Mouse (Mus musculus): ENCODE results near the gene Naip2. TPM values are rescaled to one million over a fixed set of nuclear protein-coding genes. Genes with fewer than 3 reads are reported as not detected.
"Not testable (repeated sequence)": the region's sequence is repeated elsewhere in the genome, so short reads cannot be mapped to it uniquely, and the experiment has no call there.

Gene Naip2
- 0.69 and 0.81 TPM in 2 replicates for total RNA-seq (2014; rRNA removed; ENCODE audit: low replicate concordance)
- polyA plus RNA-seq (2015; fragmentation: Nextera tagmentation; extraction: Ambion mirVana): 0.12 and 0.14 TPM in 2 replicates

GRCm38 (mm10) chr13:100201659-100202333 lies at the start of gene Naip2:
TSS of gene Naip2 (minus strand) at chr13:100202092.
- H3K9me3 ChIP-seq (replicated peaks; ENCODE audit: control insufficient read depth, low read length); H3K9ac ChIP-seq (replicated peaks; ENCODE audit: low read depth, low read length); H3K27ac ChIP-seq (ENCODE audit: low read depth); DNase-seq (ENCODE audit: low spot score); H3K4me2 ChIP-seq (ENCODE audit: low read depth, low read length); ATAC-seq (ENCODE audit: insufficient read depth, low read depth); H3K4me3 ChIP-seq (ENCODE audit: low read depth, low read length); H3K27me3 ChIP-seq (ENCODE audit: control insufficient read depth, insufficient read depth, low read length); H3K36me3 ChIP-seq (replicated peaks; ENCODE audit: control insufficient read depth, insufficient read depth, low read length); H3K4me1 ChIP-seq (ENCODE audit: control insufficient read depth, insufficient read depth): not testable (repeated sequence)
- 43% methylated on average over 3 of the region's 3 CpGs for WGBS

DNA sequence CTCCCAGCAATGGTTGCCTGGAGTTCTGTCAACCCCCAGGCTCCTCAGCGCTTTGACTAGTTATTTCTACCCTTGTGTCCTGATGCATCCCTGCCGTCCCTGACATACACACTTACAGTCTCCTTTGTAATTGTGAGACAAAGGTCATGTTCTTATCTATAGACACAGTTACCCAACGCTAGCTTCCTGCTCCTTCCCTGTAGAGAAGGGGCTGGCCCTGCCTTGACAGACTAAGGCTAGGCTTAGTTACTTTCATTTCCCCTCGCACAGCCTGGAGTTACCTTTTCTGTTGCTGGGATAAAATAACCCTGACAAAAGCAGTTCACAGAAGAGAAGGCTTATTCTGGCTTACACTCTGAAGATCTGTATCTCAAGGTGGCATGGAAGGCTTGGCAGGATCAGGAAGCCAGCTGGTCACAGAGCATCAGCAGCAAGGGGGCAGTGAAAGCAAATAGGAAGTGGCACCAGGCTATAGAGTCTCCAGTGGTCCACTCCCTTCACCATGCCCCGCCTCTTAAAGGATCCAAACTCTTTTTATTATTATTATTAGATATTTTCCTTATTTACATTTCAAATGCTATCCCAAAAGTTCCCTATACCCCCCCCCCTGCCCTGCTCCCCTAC lies 45.1 kb upstream of the Naip2 start:
- H3K9ac ChIP-seq (replicated peaks; ENCODE audit: low read depth, low read length); H3K9me3 ChIP-seq (replicated peaks; ENCODE audit: control insufficient read depth, low read length); H3K36me3 ChIP-seq (replicated peaks; ENCODE audit: control insufficient read depth, insufficient read depth, low read length); ATAC-seq (ENCODE audit: insufficient read depth, low read depth); H3K4me3 ChIP-seq (ENCODE audit: low read depth, low read length); H3K4me2 ChIP-seq (ENCODE audit: low read depth, low read length); H3K4me1 ChIP-seq (ENCODE audit: control insufficient read depth, insufficient read depth); H3K27ac ChIP-seq (ENCODE audit: low read depth); DNase-seq (ENCODE audit: low spot score); H3K27me3 ChIP-seq (ENCODE audit: control insufficient read depth, insufficient read depth, low read length): not testable (repeated sequence)
- WGBS: 55% methylated on average over 5 of the region's 5 CpGs

DNA sequence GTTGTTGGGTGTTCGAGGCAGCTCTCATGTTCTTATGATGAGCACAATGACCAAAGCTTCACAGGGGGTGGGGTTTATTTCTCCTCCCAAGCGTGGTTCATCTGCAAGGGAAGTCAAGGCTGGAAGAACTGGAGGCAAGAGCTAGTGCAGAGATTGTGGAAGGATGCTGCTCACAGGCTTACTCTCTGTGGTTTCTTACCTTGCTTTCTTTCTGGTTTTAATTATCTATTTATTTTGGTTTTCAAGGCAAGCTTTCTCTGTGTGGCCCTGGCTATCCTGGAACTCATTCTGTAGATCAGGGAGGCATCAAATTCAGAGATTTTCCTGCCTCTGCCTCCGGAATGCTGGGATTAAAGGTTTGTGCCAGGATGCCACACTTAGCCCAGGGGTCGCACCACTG lies 44.3 kb upstream of the Naip2 start, which contains the start of gene Naip5:
TSS of gene Naip5 (minus strand) at position 101 of the 400 bp plus-strand sequence.
- H3K27ac ChIP-seq (ENCODE audit: low read depth); H3K4me1 ChIP-seq (ENCODE audit: control insufficient read depth, insufficient read depth); DNase-seq (ENCODE audit: low spot score); H3K27me3 ChIP-seq (ENCODE audit: control insufficient read depth, insufficient read depth, low read length); ATAC-seq (ENCODE audit: insufficient read depth, low read depth); H3K4me2 ChIP-seq (ENCODE audit: low read depth, low read length); H3K4me3 ChIP-seq (ENCODE audit: low read depth, low read length); H3K9me3 ChIP-seq (replicated peaks; ENCODE audit: control insufficient read depth, low read length); H3K9ac ChIP-seq (replicated peaks; ENCODE audit: low read depth, low read length); H3K36me3 ChIP-seq (replicated peaks; ENCODE audit: control insufficient read depth, insufficient read depth, low read length): not testable (repeated sequence)
- 70% methylated on average over 4 of the region's 4 CpGs for WGBS

DNA sequence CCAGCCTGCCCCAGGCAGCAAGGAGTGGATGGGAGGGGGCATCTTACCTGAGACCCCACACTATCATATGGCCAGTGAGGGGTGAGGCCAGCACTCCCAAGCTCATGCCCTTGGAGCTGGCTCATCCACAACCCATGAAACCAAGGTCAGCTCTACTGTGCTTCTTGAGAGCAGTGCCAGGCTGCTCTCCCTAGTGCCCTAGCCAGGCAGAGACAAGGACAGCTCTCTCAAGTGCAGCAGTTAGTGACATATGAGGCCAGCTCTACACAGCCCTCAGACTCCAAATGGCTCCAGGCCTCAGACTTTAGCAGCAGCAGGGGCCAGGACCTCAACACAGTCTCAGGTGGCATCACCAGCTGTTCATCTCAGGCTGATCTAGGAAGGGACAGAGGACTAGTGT lies 41.8 kb upstream of the Naip2 start:
- no peak for TF ChIP-seq CTCF (IDR thresholded peaks at IDR 0.05; ENCODE audit: low read depth)
- TF ChIP-seq EP300 (IDR thresholded peaks at IDR 0.05; ENCODE audit: low read depth): no peak
- no peak for DNase-seq (ENCODE audit: low spot score)
- Histone ChIP-seq H3K27ac (ENCODE audit: low read depth) (no peak overlapping the region), H3K4me1 (ENCODE audit: control insufficient read depth, insufficient read depth) (no peaks in the 10 kb centered on the region), H3K9me3 (replicated peaks; ENCODE audit: control insufficient read depth, low read length) (no peaks in the 10 kb centered on the region), H3K4me3 (ENCODE audit: low read depth, low read length) (no peak overlapping the region), H3K9ac (replicated peaks; ENCODE audit: low read depth, low read length) (no peak overlapping the region), H3K27me3 (ENCODE audit: control insufficient read depth, insufficient read depth, low read length) (no peaks in the 10 kb centered on the region), H3K4me2 (ENCODE audit: low read depth, low read length) (no peak overlapping the region), H3K36me3 (replicated peaks; ENCODE audit: control insufficient read depth, insufficient read depth, low read length) (no peaks in the 10 kb centered on the region)
- no peak for ATAC-seq (ENCODE audit: insufficient read depth, low read depth)

GRCm38 (mm10) chr13:100213683-100214082 lies 11.8 kb upstream of the Naip2 start:
- H3K9me3 ChIP-seq (replicated peaks; ENCODE audit: control insufficient read depth, low read length); H3K27ac ChIP-seq (ENCODE audit: low read depth); H3K27me3 ChIP-seq (ENCODE audit: control insufficient read depth, insufficient read depth, low read length); H3K4me2 ChIP-seq (ENCODE audit: low read depth, low read length); H3K36me3 ChIP-seq (replicated peaks; ENCODE audit: control insufficient read depth, insufficient read depth, low read length); H3K4me3 ChIP-seq (ENCODE audit: low read depth, low read length); ATAC-seq (ENCODE audit: insufficient read depth, low read depth); DNase-seq (ENCODE audit: low spot score); H3K4me1 ChIP-seq (ENCODE audit: control insufficient read depth, insufficient read depth); H3K9ac ChIP-seq (replicated peaks; ENCODE audit: low read depth, low read length): not testable (repeated sequence)
- 50% methylated on average over 1 of the region's 1 CpGs for WGBS

GRCm38 (mm10) chr13:100210540-100210939 lies 8.6 kb upstream of the Naip2 start:
- Histone ChIP-seq H3K9ac (replicated peaks; ENCODE audit: low read depth, low read length) (no peak overlapping the region), H3K4me3 (ENCODE audit: low read depth, low read length) (no peak overlapping the region), H3K9me3 (replicated peaks; ENCODE audit: control insufficient read depth, low read length) (no peaks in the 10 kb centered on the region), H3K36me3 (replicated peaks; ENCODE audit: control insufficient read depth, insufficient read depth, low read length) (no peaks in the 10 kb centered on the region), H3K27me3 (ENCODE audit: control insufficient read depth, insufficient read depth, low read length) (no peaks in the 10 kb centered on the region), H3K4me1 (ENCODE audit: control insufficient read depth, insufficient read depth) (no peaks in the 10 kb centered on the region), H3K4me2 (ENCODE audit: low read depth, low read length) (no peak overlapping the region), H3K27ac (ENCODE audit: low read depth) (no peak overlapping the region)
- DNase-seq (ENCODE audit: low spot score): peak; percentile 59
- TF ChIP-seq EP300 (IDR thresholded peaks at IDR 0.05; ENCODE audit: low read depth): no peak
- no peak for TF ChIP-seq CTCF (IDR thresholded peaks at IDR 0.05; ENCODE audit: low read depth)
- 0 out of 2 replicates have a peak, but pooled peaks have one; percentile 24 for ATAC-seq (ENCODE audit: insufficient read depth, low read depth)
- 25% methylated on average over 8 of the region's 8 CpGs for WGBS

All from heart, postnatal 0 days (tissue).